Mouse (Mus musculus): ENCODE measurements around the gene Aspg. TPM values are rescaled to one million over a fixed set of nuclear protein-coding genes. Genes with fewer than 3 reads are reported as not detected.

Aspg gene
- polyA plus RNA-seq, 3 experiments from 2014 or later = not detected

- ATAC-seq = no peak
Measured at GRCm38 (mm10) chr12:112117006-112117405, 10.5 kb downstream of the Aspg start.

DNA sequence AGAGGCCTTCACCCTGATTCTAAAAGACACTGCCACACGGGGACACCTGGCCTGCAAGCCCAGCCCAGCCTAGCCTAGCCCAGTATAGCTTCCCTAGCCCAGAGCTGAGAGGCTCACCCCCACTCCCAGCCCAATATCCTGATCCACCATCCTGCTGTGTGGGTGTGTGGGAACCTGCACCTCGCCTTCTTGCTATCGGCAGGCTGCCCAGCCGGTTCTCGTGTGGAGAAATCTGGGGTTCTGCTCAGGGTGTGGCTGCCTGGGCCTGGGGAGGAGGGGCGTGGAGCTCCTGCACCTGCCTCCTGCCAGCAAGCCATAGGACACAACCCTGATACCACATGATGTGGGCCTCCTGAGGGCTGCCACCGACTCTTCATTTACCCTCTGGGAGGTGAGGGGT, 11.2 kb downstream of the Aspg start:
- no peak for ATAC-seq

DNA sequence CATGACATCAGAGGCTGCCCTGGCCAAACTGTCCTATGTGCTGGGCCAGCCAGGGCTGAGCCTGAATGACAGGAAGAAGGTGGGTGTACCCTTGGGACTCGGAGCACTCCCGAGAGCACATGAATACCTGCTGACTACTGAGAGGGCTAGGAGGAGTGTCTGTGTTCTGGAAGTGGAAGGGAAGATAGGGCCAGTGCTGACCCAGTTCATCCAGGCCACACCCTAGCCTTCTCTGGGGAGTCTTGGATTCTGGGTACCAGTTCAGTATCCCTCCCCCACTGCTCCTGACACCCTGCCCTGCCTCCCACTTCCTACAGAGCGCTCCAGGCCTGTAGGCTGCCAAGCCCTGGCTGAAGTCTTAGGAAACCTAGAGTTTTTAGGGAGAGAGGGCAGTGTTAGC, 14.7 kb downstream of the Aspg start:
- no peak for ATAC-seq

DNA sequence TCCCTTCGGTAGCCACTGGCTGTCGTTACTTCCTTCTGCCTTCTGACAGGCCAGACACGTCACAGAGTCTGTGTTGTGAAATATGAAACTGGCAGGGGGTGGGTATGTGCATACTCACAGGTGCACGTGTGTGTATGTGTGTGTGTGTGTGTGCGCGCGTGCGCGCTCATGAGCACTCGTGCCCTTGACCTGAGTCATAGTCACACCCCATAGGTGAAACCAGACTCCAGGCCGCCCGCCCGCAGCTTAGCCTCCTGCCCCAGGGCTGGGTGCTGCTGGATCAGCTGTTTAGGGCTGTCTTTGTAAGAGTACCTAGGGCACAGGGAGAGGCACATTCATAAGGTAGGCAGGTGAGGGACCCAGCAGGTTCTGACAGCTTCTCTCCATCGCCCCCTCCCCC, 19.4 kb downstream of the Aspg start:
- no peak for ATAC-seq

GRCm38 (mm10) chr12:112126931-112127635, 20.6 kb downstream of the Aspg start:
- no peak for ATAC-seq

DNA sequence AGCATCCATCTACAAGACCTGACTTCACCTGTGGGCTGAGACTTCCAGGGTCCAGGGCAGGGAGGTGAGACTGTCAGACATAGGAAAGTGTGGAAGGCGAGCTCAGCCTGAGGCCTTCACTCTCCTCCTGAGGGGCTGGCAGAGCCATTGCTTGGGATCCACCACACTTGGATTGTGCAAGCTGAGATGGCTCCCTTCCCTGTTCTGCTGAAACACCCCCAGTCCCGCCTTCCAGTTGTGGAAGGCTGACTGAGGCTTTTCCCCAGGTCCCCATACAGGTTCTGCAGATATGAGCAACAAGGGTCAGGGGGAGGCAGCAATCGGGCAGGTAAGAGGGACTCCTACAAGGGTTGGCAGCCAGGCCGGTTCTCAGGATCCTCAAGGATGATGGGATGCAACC, 22.0 kb downstream of the Aspg start:
- ATAC-seq = no peak

GRCm38 (mm10) chr12:112129300-112129856, 22.9 kb downstream of the Aspg start:
- no peak for ATAC-seq

GRCm38 (mm10) chr12:112130161-112130860, 23.8 kb downstream of the Aspg start:
- peak; percentile 87 for ATAC-seq

DNA sequence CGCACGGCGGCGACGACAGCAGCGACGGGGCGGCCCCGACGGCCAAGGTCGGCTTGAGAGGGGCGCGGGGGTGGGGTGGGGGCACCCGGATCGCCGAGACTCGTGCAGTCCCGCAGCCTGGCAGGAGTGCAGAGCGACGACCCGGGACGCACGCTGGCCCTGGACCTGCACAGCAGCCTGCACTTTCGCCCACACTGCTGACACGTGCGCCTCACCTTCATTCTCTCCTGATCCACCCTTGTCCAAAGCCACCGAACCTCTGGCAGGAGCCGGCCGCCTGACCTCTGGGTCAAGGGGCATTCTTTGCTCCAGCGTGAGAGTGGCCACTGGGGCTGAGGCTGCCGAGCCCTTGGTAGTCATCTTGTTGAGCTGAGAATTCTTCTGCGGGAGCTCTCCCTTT, 24.5 kb downstream of the Aspg start:
- no peak for ATAC-seq

GRCm38 (mm10) chr12:112140231-112140630, 33.8 kb downstream of the Aspg start:
- ATAC-seq = peak; percentile 72

DNA sequence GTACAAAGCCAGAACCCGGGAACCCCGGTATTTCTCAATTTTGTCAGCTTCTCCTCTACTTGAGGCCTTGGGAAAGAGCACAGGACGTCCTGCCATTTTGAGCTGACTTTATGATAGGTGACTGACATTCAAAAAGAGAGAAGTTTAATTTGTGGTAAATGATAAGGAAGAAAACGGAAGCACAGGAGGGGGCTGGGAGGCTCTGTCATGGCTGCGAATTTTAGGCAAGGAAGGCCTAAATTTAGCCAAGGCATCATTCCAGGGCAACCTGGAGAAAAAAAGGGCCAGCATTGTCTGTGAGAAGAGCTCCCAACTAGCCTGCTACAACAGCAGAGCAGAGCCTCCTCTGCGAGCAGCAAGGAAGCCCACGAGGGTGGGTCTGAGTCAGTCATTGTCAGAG, 34.3 kb downstream of the Aspg start:
- ATAC-seq = no peak

- ATAC-seq = no peak
Measured at GRCm38 (mm10) chr12:112141300-112141699, 34.8 kb downstream of the Aspg start.

DNA sequence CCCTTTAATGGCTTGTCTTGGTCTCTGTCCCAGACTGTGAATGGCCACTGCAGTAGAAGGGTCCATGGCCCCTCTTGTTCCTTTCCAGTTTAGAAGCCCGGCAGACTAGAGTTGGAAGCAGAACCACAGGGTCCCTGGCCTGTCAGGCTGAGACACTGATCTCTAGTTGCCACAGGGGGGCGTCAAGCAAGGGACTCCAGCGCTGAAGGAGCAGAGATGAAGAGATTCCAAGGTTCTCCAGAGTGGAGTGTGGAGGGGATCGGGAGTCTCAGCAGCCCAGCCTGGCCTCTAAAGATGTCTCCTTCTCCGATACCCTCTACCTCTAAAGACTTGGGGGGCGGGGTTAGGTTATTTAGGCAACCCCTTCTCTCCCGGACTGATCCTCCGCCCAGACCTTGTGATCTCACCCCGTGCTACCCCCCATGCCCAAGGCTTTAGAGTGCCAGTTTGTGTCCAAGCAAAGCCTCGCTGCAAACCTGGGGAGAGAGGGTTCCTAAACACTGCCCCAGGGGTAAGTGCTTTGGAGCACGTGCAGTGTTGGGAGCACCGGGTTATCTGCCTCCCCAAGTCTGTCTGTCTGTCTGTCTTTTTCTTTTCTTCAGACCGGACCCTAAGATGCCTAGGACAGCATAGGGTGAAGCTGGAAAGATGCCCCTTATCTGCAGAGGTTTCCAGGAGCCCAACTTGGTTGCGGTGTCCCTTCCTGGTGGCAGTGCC, 36.8 kb downstream of the Aspg start:
- no peak for ATAC-seq

DNA sequence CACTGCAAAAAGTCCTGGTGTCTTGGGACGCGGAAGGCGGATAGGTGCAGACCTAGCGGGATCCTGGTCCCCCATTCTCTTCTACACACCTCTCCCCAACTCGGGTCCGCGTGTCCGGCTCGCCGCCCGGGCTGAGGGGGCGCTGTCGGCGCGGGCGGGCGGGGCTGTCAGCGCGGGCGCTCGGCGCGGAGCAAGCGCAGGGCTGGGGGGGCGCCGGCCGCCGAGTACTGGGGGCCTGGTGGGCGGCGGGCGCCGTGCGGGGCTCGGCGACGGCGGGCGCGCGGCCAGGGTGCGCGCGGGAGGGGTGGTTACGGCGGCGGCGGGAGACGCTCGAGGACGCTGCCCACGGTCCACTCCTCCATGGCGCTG, 37.3 kb downstream of the Aspg start:
- ATAC-seq = no peak

- ATAC-seq = no peak
Measured at GRCm38 (mm10) chr12:112144377-112145115, 38.1 kb downstream of the Aspg start.

- ATAC-seq = peak; percentile 66
Measured at GRCm38 (mm10) chr12:112145211-112145874, 38.9 kb downstream of the Aspg start.

GRCm38 (mm10) chr12:112145875-112146651, 39.6 kb downstream of the Aspg start, which contains the start of gene Kif26a:
Gene Kif26a (plus strand): TSS chr12:112146208.
- no peak for ATAC-seq

- ATAC-seq = no peak
Measured at GRCm38 (mm10) chr12:112147365-112147764, 40.9 kb downstream of the Aspg start.

DNA sequence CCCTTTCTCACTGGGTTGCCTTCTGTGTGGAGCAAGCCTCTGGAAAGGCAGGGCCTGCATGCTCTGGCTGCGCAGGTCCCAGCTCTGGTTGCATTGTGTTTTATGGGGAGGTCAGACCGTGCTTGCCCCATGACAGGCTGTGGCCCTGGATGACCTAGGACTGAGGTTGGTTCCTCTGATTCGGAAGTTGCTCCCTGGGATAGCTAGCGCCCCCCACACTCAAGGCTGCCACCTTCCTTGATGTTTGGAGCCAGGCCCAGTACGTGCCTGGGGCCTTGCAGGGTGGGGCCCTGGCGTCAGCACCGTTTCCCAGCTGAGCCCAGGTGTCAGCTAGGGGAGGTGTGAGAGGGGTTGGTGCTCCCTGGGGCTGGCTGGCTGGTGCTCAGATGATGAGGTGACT, 43.5 kb downstream of the Aspg start:
- no peak for ATAC-seq

GRCm38 (mm10) chr12:112151244-112151979, 44.9 kb downstream of the Aspg start:
- ATAC-seq = no peak

- ATAC-seq = no peak
Measured at GRCm38 (mm10) chr12:112151980-112152362, 45.5 kb downstream of the Aspg start.
